Mouse (Mus musculus): ENCODE measurements at regions not wholly inside any gene's neighbourhood (a gene's known extent, or its start where the extent isn't known, plus 50 kb on each side); places are given as distances from the start of the nearest gene placed in this dataset.

GRCm38 (mm10) chr2:83224018-83224417 is 280.6 kb downstream of the Fsip2 start:
- H3K9me3 ChIP-seq: no peaks in the 10 kb centered on the region
- H3K4me3 ChIP-seq (replicated peaks): no peak overlapping the region
- no peak for ATAC-seq (ENCODE audit: low FRiP score)
- H3K4me2 ChIP-seq: no peak overlapping the region
- H3K27me3 ChIP-seq: no peaks in the 10 kb centered on the region
- H3K27ac ChIP-seq: no peak overlapping the region
- 79% methylated on average over 2 of the region's 2 CpGs for WGBS
- H3K36me3 ChIP-seq (replicated peaks): no peaks in the 10 kb centered on the region
- no peaks in the 10 kb centered on the region for H3K4me1 ChIP-seq
- no peak overlapping the region for H3K9ac ChIP-seq

GRCm38 (mm10) chr2:83226198-83226597 is 282.8 kb downstream of the Fsip2 start:
- Histone ChIP-seq H3K36me3 (replicated peaks) (no peaks in the 10 kb centered on the region), H3K4me1 (no peaks in the 10 kb centered on the region), H3K9ac (no peak overlapping the region), H3K9me3 (no peaks in the 10 kb centered on the region), H3K4me3 (replicated peaks) (no peak overlapping the region), H3K4me2 (no peak overlapping the region), H3K27me3 (no peaks in the 10 kb centered on the region), H3K27ac (no peak overlapping the region)
- WGBS: 94% methylated on average over 5 of the region's 5 CpGs
- ATAC-seq (ENCODE audit: low FRiP score): no peak

GRCm38 (mm10) chr2:83251173-83252101 is 308.0 kb downstream of the Fsip2 start:
- no peaks in the 10 kb centered on the region for H3K9me3 ChIP-seq
- H3K27me3 ChIP-seq: no peaks in the 10 kb centered on the region
- no peak overlapping the region for H3K9ac ChIP-seq
- no peak overlapping the region for H3K27ac ChIP-seq
- H3K4me3 ChIP-seq (replicated peaks): no peak overlapping the region
- ATAC-seq (ENCODE audit: low FRiP score): no peak
- WGBS: 80% methylated on average over 6 of the region's 6 CpGs
- no peaks in the 10 kb centered on the region for H3K4me1 ChIP-seq
- no peaks in the 10 kb centered on the region for H3K36me3 ChIP-seq (replicated peaks)
- no peak overlapping the region for H3K4me2 ChIP-seq

GRCm38 (mm10) chr2:83256811-83257321 is 313.4 kb downstream of the Fsip2 start:
- 79% methylated on average over 2 of the region's 2 CpGs for WGBS
- ATAC-seq (ENCODE audit: low FRiP score): no peak

GRCm38 (mm10) chr2:83258613-83259012 is 315.2 kb downstream of the Fsip2 start:
- no peak for ATAC-seq (ENCODE audit: low FRiP score)
- H3K9ac ChIP-seq: no peak overlapping the region
- H3K4me1 ChIP-seq: no peaks in the 10 kb centered on the region
- WGBS: 78% methylated on average over 3 of the region's 3 CpGs
- H3K4me3 ChIP-seq (replicated peaks): no peak overlapping the region
- no peak overlapping the region for H3K27ac ChIP-seq
- H3K4me2 ChIP-seq: no peak overlapping the region
- no peaks in the 10 kb centered on the region for H3K36me3 ChIP-seq (replicated peaks)
- H3K27me3 ChIP-seq: no peaks in the 10 kb centered on the region
- H3K9me3 ChIP-seq: no peaks in the 10 kb centered on the region

More at GRCm38 (mm10) chr2:83256811-83257321, 313.4 kb downstream of the Fsip2 start:
- Histone ChIP-seq H3K9ac (no peak overlapping the region), H3K36me3 (replicated peaks) (no peaks in the 10 kb centered on the region), H3K4me2 (no peak overlapping the region), H3K4me1 (no peaks in the 10 kb centered on the region), H3K27ac (no peak overlapping the region), H3K4me3 (replicated peaks) (no peak overlapping the region), H3K27me3 (no peaks in the 10 kb centered on the region), H3K9me3 (no peaks in the 10 kb centered on the region)

- H3K36me3 ChIP-seq (replicated peaks): no peaks in the 10 kb centered on the region
- WGBS: 56% methylated on average over 8 of the region's 8 CpGs
Observed at GRCm38 (mm10) chr2:83303515-83303914, 340.7 kb upstream of the Zc3h15 start.

GRCm38 (mm10) chr2:83332056-83332769 is 312.0 kb upstream of the Zc3h15 start:
- Histone ChIP-seq H3K9ac (no peak overlapping the region), H3K4me1 (peaks cover 3% of the 10 kb centered on the region), H3K4me3 (replicated peaks) (no peak overlapping the region), H3K9me3 (no peaks in the 10 kb centered on the region), H3K27ac (no peak overlapping the region), H3K27me3 (no peaks in the 10 kb centered on the region), H3K36me3 (replicated peaks) (no peaks in the 10 kb centered on the region), H3K4me2 (no peak overlapping the region)
- no peak for ATAC-seq (ENCODE audit: low FRiP score)
- WGBS: 62% methylated on average over 5 of the region's 5 CpGs

More at GRCm38 (mm10) chr2:83303515-83303914, 340.7 kb upstream of the Zc3h15 start:
- Histone ChIP-seq H3K27me3 (no peaks in the 10 kb centered on the region), H3K27ac (no peak overlapping the region), H3K4me2 (no peak overlapping the region), H3K9ac (no peak overlapping the region), H3K4me3 (replicated peaks) (no peak overlapping the region), H3K9me3 (no peaks in the 10 kb centered on the region), H3K4me1 (no peaks in the 10 kb centered on the region)
- no peak for ATAC-seq (ENCODE audit: low FRiP score)

GRCm38 (mm10) chr2:83332770-83333157 is 311.5 kb upstream of the Zc3h15 start:
- H3K9me3 ChIP-seq: no peaks in the 10 kb centered on the region
- peaks cover 3% of the 10 kb centered on the region for H3K4me1 ChIP-seq
- ATAC-seq (ENCODE audit: low FRiP score): peak; percentile 40; the same call in 1 of the 2 replicates
- H3K27ac ChIP-seq: no peak overlapping the region
- H3K27me3 ChIP-seq: no peaks in the 10 kb centered on the region
- H3K4me3 ChIP-seq (replicated peaks): no peak overlapping the region
- WGBS: 44% methylated on average over 5 of the region's 5 CpGs
- H3K9ac ChIP-seq: no peak overlapping the region
- no peak overlapping the region for H3K4me2 ChIP-seq
- H3K36me3 ChIP-seq (replicated peaks): no peaks in the 10 kb centered on the region

- Histone ChIP-seq H3K27ac (no peak overlapping the region), H3K4me2 (no peak overlapping the region), H3K4me3 (replicated peaks) (no peak overlapping the region), H3K9me3 (no peaks in the 10 kb centered on the region), H3K4me1 (no peaks in the 10 kb centered on the region), H3K36me3 (replicated peaks) (no peaks in the 10 kb centered on the region), H3K27me3 (no peaks in the 10 kb centered on the region), H3K9ac (no peak overlapping the region)
- ATAC-seq (ENCODE audit: low FRiP score): 0 out of 2 replicates have a peak, but pooled peaks have one; percentile 27
- 37% methylated on average over 4 of the region's 4 CpGs for WGBS
Observed at GRCm38 (mm10) chr2:83337364-83337763, 306.9 kb upstream of the Zc3h15 start.

- WGBS: 89% methylated on average over 6 of the region's 6 CpGs
- Histone ChIP-seq H3K36me3 (replicated peaks) (no peaks in the 10 kb centered on the region), H3K27me3 (no peaks in the 10 kb centered on the region), H3K4me2 (no peak overlapping the region), H3K9ac (no peak overlapping the region), H3K4me1 (no peaks in the 10 kb centered on the region), H3K9me3 (no peaks in the 10 kb centered on the region), H3K4me3 (replicated peaks) (no peak overlapping the region), H3K27ac (no peak overlapping the region)
- no peak for ATAC-seq (ENCODE audit: low FRiP score)
Observed at GRCm38 (mm10) chr2:83340168-83340567, 304.1 kb upstream of the Zc3h15 start.
